Mouse (Mus musculus): Measurements from ENCODE around the gene 9330161L09Rik.

9330161L09Rik gene

GRCm38 (mm10) chr12:103389348-103389727 is 18.3 kb downstream of the 9330161L09Rik start:
- DNase-seq (ENCODE audit: low spot score in 2 of 2), result no peak

- DNase-seq (ENCODE audit: low spot score in 2 of 2), result peak; percentile 96 to 97
Measured at GRCm38 (mm10) chr12:103388505-103389347, 18.9 kb downstream of the 9330161L09Rik start, which contains the start of gene Otub2. TSS of gene Otub2 (plus strand) at chr12:103388682.

- no peak for DNase-seq (ENCODE audit: low spot score in 2 of 2)
Measured at GRCm38 (mm10) chr12:103380226-103380625, 27.4 kb downstream of the 9330161L09Rik start.

DNA sequence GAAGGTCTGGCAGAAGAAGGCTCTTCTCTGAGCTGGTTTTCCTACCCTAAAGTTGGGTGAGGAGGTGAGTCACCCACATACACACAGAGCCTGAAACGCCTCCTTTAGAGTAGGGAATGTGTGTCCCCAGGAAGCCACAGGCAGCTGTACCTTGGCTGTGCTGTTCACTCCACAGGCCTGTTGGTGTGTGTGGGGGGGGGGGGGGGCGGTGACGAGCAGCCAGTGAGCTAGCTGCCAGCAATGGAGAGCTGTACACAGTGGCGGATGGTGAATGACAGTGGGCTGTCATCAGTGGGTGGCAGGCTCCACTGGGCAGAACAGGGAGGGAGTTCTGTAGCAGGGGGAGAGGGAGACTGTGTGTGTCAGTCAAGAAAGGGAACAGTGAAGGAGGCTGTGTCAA is 30.8 kb downstream of the 9330161L09Rik start:
- no peak for DNase-seq (ENCODE audit: low spot score in 2 of 2)

GRCm38 (mm10) chr12:103376124-103376523 is 31.5 kb downstream of the 9330161L09Rik start:
- no peak for DNase-seq (ENCODE audit: low spot score in 2 of 2)

DNA sequence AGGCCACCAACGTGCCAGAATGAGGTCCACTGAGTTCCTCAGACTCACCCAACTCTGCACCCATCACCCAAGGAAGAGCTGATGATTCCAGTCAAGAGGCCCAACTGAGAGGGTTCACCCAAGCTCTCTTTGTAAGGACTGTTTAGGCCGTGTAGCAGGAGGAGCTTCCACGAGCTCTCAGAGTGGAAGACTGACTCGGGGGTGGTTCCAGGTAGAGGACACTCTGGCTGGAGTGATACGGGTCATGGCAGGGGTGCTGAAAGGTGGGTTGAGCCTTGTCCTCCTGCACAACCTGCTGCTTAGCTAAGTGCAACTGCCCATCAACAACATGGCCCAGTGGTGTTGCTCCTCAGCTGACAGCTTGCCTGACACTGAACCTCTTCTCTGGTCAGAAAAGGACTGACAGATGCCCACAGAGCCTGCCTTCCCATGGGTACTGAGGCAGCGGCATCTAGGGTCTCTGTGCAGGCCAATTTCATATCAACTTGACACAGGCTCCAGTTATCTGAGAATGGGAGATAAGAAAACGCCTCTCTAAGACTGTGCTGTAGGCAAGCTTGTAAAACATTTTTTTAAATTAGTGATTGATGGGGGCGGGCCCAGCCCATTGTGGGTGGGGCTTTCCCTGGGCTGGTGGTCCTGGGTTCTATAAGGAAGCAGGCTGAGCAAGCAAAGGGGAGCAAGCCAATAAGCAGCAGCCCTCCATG is 33.9 kb downstream of the 9330161L09Rik start:
- no peak for DNase-seq (ENCODE audit: low spot score in 2 of 2)

- DNase-seq (ENCODE audit: low spot score in 2 of 2), result peak; percentile 24 to 56
Measured at GRCm38 (mm10) chr12:103371711-103372110, 35.9 kb downstream of the 9330161L09Rik start.

DNA sequence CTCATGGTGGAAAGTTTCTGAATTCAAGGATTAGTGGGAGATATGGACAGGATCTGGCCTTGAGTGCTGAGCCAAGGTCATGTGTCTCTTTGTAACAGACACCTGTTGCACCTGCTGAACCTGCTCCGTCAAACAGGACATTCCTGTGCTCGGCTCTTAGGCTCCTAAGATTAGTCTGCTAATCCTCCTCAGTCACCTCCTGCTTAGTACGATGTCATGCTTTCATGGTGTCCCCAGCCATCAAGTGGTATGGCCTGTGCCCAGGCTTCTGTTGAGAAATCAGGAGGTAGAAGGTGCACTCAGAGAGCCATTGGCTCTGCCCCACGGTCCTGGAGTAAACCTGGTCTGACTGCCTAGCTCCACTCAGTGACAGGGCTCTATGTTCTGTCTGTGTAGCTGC is 36.8 kb downstream of the 9330161L09Rik start:
- DNase-seq (ENCODE audit: low spot score in 2 of 2), result no peak

DNA sequence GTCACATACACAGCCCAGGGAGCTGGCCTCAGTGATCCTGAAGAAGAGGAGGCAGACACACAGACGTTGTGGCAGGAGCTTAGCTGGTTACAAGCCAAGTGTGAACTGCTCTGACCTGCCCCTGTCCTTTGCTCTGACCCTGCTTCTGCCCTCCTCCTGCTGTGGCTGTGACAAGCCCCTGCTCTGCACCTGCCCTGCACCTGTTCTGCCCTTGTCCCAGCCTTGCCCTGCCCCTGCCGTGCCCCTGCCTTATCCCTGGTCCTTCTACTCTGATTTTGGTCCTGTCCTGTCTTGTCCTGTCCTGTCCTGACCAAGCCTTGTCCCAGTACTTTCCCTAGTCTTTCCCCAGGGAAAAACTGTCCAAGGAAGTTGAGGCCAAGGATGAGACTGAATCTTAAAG is 38.8 kb downstream of the 9330161L09Rik start:
- no peak for DNase-seq (ENCODE audit: low spot score in 2 of 2)

DNA sequence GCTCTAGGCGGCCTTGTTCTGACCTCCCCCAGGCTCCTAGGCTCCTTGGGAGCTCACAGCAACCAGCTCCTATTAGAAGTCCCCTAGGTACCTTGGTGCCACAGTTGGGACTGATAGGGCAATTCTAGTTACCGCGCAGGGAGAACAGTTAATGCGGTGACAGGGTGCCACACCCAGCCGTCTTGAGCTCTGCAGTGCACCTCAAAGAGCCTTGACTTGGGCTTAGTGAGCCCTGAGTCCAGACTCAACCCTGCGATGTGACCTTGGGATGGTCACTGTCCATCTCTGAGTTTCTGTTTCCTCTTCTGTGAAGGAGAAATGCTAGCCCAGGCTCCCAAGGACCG is 39.3 kb downstream of the 9330161L09Rik start:
- no peak for DNase-seq (ENCODE audit: low spot score in 2 of 2)

DNA sequence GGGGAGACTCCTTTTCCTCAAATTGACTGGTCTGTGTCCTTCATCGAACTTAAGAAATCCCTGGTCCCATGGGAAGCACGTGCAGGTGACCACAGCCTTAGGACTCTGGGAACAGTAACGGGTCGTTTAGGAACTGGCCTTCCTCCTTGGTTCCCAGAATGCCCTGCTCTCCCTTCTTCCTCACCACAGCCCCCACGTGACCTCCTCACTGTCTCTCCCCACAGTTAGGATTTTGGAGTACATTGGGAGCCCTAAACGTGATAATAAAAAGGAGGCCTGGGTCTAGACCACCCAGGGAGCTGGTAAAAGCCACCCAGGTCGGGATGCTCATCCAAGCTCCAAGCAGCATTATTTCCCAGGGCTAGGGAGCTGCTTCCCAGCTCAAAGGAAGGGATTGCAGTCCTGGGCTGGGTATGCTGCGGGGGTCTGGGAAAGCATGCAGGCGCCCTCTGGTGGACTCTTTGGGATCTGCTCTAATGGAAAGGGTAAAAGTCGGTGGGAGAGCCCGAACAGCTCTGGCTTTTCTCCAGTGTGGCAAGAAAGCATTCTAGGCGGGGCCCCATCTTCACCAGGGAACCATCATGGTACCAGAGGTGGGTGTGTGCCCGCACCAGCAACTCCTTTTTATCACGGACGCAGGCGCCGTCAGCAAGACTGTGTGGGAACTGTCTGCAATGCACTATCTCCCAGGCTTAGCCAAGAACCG is 39.8 kb downstream of the 9330161L09Rik start:
- DNase-seq (ENCODE audit: low spot score in 2 of 2), result peak; percentile 47 to 54

GRCm38 (mm10) chr12:103367171-103367570 is 40.4 kb downstream of the 9330161L09Rik start:
- no peak for DNase-seq (ENCODE audit: low spot score in 2 of 2)

DNA sequence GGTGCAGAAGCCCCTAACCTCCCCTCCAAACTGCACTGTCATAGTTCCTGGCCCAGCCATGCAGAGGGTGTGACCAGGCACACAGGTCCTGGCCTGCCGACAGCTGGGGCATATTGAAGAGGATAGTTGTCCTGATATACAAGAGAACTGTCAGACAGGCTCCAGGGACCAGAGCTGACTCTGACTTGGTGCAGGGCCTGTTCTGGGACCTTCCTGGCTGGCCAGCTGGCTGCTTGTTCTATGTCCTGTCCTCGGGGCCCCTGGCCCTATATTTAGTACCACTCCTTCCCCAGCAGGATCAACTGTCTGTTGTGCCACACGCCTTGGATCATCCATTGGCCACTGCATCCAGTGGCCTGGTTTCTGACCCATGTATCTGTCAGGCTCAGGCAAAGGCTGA is 45.3 kb downstream of the 9330161L09Rik start:
- no peak for DNase-seq (ENCODE audit: low spot score in 2 of 2)

DNA sequence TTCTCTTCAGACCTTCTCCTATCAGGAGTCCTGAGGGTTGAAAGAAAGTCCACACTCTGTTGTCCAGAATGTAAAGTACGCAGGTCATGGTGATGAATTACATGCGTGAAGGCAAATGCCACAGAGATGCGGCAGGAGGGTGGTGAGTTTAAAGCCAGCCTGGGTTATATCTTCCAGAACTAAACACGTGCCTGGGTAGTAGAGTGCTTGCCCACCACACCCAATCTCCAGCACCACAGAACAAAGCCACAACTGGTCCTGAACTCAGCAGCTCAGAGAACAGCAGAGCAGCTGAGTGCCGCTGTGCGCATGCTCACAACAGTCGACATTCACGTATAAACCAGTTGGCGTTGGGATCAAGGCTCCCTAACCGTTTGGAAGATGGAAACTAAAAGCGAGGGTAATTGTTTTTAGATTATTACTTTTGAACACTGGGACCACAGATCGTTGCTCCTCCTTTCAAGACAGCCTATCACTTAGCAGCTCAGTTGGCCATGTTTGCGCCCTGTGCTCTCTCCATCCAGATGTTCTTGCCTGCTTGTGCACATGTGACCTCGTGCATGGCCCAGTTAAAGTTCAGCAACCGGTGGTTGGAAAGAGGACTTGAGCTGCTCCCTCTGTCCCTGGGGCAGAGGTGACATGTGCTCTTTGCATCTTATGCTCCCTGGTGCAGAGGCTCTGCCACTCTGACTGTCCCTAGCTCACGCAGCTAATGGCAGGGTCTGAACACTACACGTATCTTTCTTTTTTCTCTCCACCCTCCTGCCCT is 45.9 kb downstream of the 9330161L09Rik start:
- DNase-seq (ENCODE audit: low spot score in 2 of 2), result no peak

DNA sequence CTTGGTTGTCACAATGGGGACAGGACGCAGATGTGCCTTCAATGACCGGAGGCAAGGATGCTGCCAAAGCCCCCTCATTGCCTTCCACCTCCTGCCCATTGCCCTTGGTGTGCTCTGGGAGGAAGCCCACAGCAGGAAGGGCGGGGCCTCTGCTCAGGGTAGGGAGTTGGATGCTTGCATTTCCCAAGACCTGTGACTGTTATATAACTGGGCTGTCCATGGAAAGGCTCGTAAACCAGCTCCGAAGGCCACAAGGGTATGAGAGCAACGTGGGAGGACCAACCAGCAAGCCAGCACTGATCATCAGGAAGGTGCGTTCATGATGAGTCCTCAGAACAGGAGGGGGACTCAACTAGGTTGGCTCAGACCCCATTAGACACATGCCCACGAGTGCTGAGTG is 46.8 kb downstream of the 9330161L09Rik start:
- no peak for DNase-seq (ENCODE audit: low spot score in 2 of 2)

DNA sequence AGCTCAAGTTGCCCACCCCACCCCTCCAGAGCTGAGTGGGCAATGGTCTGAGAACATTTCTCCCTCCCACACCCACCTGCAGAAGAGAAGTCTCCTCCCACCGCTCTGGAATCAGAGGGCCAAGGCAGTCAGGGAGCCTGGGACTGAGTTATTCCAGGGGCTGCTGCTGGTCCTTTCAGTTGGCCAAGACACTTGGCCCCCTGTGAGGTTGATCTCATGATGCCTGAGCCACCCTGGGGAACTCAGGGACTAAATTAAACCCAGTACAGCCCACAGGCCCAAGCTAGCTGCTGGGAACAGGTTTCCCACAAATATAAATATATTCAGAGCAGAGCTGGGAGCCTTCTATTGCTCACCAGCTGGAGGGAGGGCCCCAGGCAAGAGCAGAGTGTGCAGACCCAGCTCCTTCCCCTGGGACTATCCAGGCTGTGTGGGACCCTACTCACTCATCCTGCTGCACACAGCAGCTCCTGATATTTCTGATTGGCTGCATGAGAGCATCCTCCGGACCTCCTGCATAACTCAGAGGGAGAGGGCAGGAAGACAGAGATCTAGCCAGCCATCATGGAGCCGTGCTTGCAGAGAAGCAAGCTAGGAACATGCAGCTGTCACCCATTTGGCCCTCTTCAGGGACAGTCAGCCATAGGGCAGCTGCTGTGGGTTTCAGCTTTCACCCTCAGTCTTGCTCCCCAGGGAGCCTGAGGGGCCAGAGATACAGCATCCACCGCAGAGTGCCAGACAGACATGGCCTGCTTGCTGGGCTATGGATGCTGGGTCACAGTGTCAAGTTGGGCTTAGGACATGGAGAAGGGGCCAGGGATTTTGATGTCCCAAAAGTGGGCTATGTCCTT is 48.4 kb downstream of the 9330161L09Rik start:
- DNase-seq (ENCODE audit: low spot score in 2 of 2), result no peak

- no peak for DNase-seq (ENCODE audit: low spot score in 2 of 2)
Measured at GRCm38 (mm10) chr12:103358216-103358615, 49.4 kb downstream of the 9330161L09Rik start.

Measured in spleen, postnatal 36 days (tissue).